Mouse (Mus musculus): ENCODE measurements at regions not wholly inside any gene's neighbourhood (a gene's known extent, or its start where the extent isn't known, plus 50 kb on each side); places are given as distances from the start of the nearest gene placed in this dataset.

GRCm38 (mm10) chr10:118680896-118681295, 189.1 kb downstream of the Dyrk2 start:
- no peak overlapping the region for H3K4me3 ChIP-seq (ENCODE audit: low read depth, low read length)
- peaks cover 49% of the 10 kb centered on the region for H3K9me3 ChIP-seq (replicated peaks)
- H3K4me1 ChIP-seq (ENCODE audit: insufficient read depth, low read depth, low read length), result no peaks in the 10 kb centered on the region
- no peaks in the 10 kb centered on the region for H3K27me3 ChIP-seq (ENCODE audit: insufficient read depth, low read length)
- ATAC-seq (ENCODE audit: extremely low read depth, insufficient number of reproducible peaks, low FRiP score, poor library complexity, severe bottlenecking), result no peak
- H3K36me3 ChIP-seq (replicated peaks), result no peaks in the 10 kb centered on the region
- TF ChIP-seq CTCF (IDR thresholded peaks at IDR 0.05; ENCODE audit: low read depth, low read length), result no peak
- DNase-seq (ENCODE audit: low spot score), result no peak

- DNase-seq (ENCODE audit: low spot score), result no peak
- no peak overlapping the region for H3K4me3 ChIP-seq (ENCODE audit: low read depth, low read length)
Measured at GRCm38 (mm10) chr10:118683356-118683755, 186.7 kb downstream of the Dyrk2 start.

GRCm38 (mm10) chr10:118699292-118699691, 170.7 kb downstream of the Dyrk2 start:
- ATAC-seq (ENCODE audit: extremely low read depth, insufficient number of reproducible peaks, low FRiP score, poor library complexity, severe bottlenecking) (no peak), DNase-seq (ENCODE audit: low spot score) (no peak)
- H3K36me3 ChIP-seq (replicated peaks), result no peaks in the 10 kb centered on the region
- H3K27me3 ChIP-seq (ENCODE audit: insufficient read depth, low read length), result no peaks in the 10 kb centered on the region
- H3K4me1 ChIP-seq (ENCODE audit: insufficient read depth, low read depth, low read length), result no peaks in the 10 kb centered on the region
- TF ChIP-seq CTCF (IDR thresholded peaks at IDR 0.05; ENCODE audit: low read depth, low read length) (no peak), GATA1 (IDR thresholded peaks at IDR 0.05; ENCODE audit: borderline replicate concordance, low read length) (no peak), POLR2AphosphoS5 (IDR thresholded peaks at IDR 0.05; ENCODE audit: insufficient replicate concordance, low read depth, low read length) (no peak), TAL1 (conservative IDR thresholded peaks at IDR 0.05; ENCODE audit: low read depth, low read length) (no peak), GATA2 (IDR thresholded peaks at IDR 0.05; ENCODE audit: borderline replicate concordance, low read depth, low read length) (no peak)
- H3K9me3 ChIP-seq (replicated peaks), result peaks cover 42% of the 10 kb centered on the region
- no peak overlapping the region for H3K4me3 ChIP-seq (ENCODE audit: low read depth, low read length)

More at GRCm38 (mm10) chr10:118683356-118683755, 186.7 kb downstream of the Dyrk2 start:
- no peak for TF ChIP-seq GATA2 (IDR thresholded peaks at IDR 0.05; ENCODE audit: borderline replicate concordance, low read depth, low read length)
- no peak for ATAC-seq (ENCODE audit: extremely low read depth, insufficient number of reproducible peaks, low FRiP score, poor library complexity, severe bottlenecking)
- no peaks in the 10 kb centered on the region for H3K4me1 ChIP-seq (ENCODE audit: insufficient read depth, low read depth, low read length)
- no peaks in the 10 kb centered on the region for H3K36me3 ChIP-seq (replicated peaks)
- H3K27me3 ChIP-seq (ENCODE audit: insufficient read depth, low read length), result no peaks in the 10 kb centered on the region
- peaks cover 39% of the 10 kb centered on the region for H3K9me3 ChIP-seq (replicated peaks)

DNA sequence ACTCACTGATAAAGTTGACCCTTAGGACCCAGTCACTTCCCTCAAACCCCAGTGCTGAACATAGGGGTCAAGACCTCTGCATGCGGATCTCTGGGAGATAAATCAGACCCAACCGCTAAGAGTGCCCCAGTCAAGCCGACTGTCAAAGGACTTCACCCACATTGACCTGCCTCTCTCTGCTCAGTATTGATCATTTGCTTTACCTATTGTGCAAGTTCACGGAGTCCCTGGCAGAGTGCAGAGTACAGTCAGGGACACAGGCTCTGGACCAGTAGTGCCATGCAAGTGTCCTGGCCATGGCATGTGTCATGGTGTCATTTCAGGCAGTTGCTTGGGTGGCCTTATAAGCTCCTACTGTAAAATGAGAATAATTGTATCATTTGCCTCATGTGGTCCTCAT, 169.9 kb downstream of the Dyrk2 start:
- H3K36me3 ChIP-seq (replicated peaks), result no peaks in the 10 kb centered on the region
- H3K27me3 ChIP-seq (ENCODE audit: insufficient read depth, low read length), result no peaks in the 10 kb centered on the region
- ATAC-seq (ENCODE audit: extremely low read depth, insufficient number of reproducible peaks, low FRiP score, poor library complexity, severe bottlenecking) (no peak), DNase-seq (ENCODE audit: low spot score) (no peak)
- TF ChIP-seq TAL1 (conservative IDR thresholded peaks at IDR 0.05; ENCODE audit: low read depth, low read length), result no peak
- no peak for TF ChIP-seq GATA2 (IDR thresholded peaks at IDR 0.05; ENCODE audit: borderline replicate concordance, low read depth, low read length)
- no peak for TF ChIP-seq CTCF (IDR thresholded peaks at IDR 0.05; ENCODE audit: low read depth, low read length)
- no peak for TF ChIP-seq POLR2AphosphoS5 (IDR thresholded peaks at IDR 0.05; ENCODE audit: insufficient replicate concordance, low read depth, low read length)
- no peak for TF ChIP-seq GATA1 (IDR thresholded peaks at IDR 0.05; ENCODE audit: borderline replicate concordance, low read length)
- peaks cover 49% of the 10 kb centered on the region for H3K9me3 ChIP-seq (replicated peaks)
- H3K4me1 ChIP-seq (ENCODE audit: insufficient read depth, low read depth, low read length), result no peaks in the 10 kb centered on the region
- no peak overlapping the region for H3K4me3 ChIP-seq (ENCODE audit: low read depth, low read length)

DNA sequence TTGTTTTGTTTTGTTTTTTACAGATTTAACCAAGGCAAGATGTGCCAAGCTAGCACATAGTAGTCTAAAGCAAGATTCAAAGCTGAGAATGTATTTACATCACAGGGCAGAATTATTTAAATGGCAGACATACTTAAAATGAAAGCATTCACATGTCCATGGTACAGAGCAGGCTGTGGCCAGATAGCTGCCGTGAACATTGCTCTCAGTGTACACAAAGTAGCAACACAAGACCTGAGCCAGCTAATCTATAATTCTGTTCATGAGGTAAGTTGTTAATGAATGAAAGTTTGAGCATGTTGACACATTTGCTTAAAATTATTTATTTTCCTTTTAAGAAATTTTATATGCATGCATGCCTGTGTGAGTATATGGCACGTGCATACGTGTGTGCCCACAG, 164.0 kb downstream of the Dyrk2 start:
- Histone ChIP-seq H3K4me1 (ENCODE audit: insufficient read depth, low read depth, low read length) (no peaks in the 10 kb centered on the region), H3K36me3 (replicated peaks) (no peaks in the 10 kb centered on the region), H3K9me3 (replicated peaks) (peaks cover 51% of the 10 kb centered on the region), H3K27me3 (ENCODE audit: insufficient read depth, low read length) (no peaks in the 10 kb centered on the region), H3K4me3 (ENCODE audit: low read depth, low read length) (no peak overlapping the region)
- TF ChIP-seq TAL1 (conservative IDR thresholded peaks at IDR 0.05; ENCODE audit: low read depth, low read length), result no peak
- no peak for ATAC-seq (ENCODE audit: extremely low read depth, insufficient number of reproducible peaks, low FRiP score, poor library complexity, severe bottlenecking)
- no peak for DNase-seq (ENCODE audit: low spot score)

DNA sequence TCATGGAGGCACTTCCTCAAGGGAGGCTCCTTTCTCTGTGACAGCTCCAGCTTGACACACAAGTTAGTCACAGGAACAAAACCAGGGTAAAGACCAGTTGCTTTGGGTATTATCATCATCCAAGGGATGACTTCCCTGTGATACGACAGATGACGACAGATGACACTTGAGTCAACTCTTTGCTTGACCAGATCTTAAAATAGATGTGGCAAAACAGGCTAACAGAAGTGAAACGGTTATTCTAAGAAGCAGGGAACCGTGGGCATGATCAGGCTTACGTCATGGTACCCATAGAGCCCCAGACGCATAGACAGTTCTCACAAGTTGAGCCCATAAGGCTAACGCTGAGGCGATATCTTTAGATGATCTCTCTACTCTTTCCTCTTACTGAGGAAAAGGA, 160.3 kb downstream of the Dyrk2 start:
- H3K4me1 ChIP-seq (ENCODE audit: insufficient read depth, low read depth, low read length), result no peaks in the 10 kb centered on the region
- H3K27me3 ChIP-seq (ENCODE audit: insufficient read depth, low read length), result no peaks in the 10 kb centered on the region
- ATAC-seq (ENCODE audit: extremely low read depth, insufficient number of reproducible peaks, low FRiP score, poor library complexity, severe bottlenecking) (no peak), DNase-seq (ENCODE audit: low spot score) (no peak)
- TF ChIP-seq TAL1 (conservative IDR thresholded peaks at IDR 0.05; ENCODE audit: low read depth, low read length) (no peak), CTCF (IDR thresholded peaks at IDR 0.05; ENCODE audit: low read depth, low read length) (no peak)
- H3K9me3 ChIP-seq (replicated peaks), result peaks cover 49% of the 10 kb centered on the region
- no peaks in the 10 kb centered on the region for H3K36me3 ChIP-seq (replicated peaks)
- H3K4me3 ChIP-seq (ENCODE audit: low read depth, low read length), result no peak overlapping the region

- ATAC-seq (ENCODE audit: extremely low read depth, insufficient number of reproducible peaks, low FRiP score, poor library complexity, severe bottlenecking) (no peak), DNase-seq (ENCODE audit: low spot score) (no peak)
- TF ChIP-seq GATA1 (IDR thresholded peaks at IDR 0.05; ENCODE audit: borderline replicate concordance, low read length) (no peak), CTCF (IDR thresholded peaks at IDR 0.05; ENCODE audit: low read depth, low read length) (no peak), GATA2 (IDR thresholded peaks at IDR 0.05; ENCODE audit: borderline replicate concordance, low read depth, low read length) (no peak), POLR2AphosphoS5 (IDR thresholded peaks at IDR 0.05; ENCODE audit: insufficient replicate concordance, low read depth, low read length) (no peak), TAL1 (conservative IDR thresholded peaks at IDR 0.05; ENCODE audit: low read depth, low read length) (no peak)
- H3K4me3 ChIP-seq (ENCODE audit: low read depth, low read length), result no peak overlapping the region
- peaks cover 48% of the 10 kb centered on the region for H3K9me3 ChIP-seq (replicated peaks)
- no peaks in the 10 kb centered on the region for H3K4me1 ChIP-seq (ENCODE audit: insufficient read depth, low read depth, low read length)
- H3K27me3 ChIP-seq (ENCODE audit: insufficient read depth, low read length), result no peaks in the 10 kb centered on the region
- H3K36me3 ChIP-seq (replicated peaks), result no peaks in the 10 kb centered on the region
Measured at GRCm38 (mm10) chr10:118711529-118711928, 158.5 kb downstream of the Dyrk2 start.

Data from G1E (cell line).